ENCODE assay signal across 8 mouse cellular contexts in the genomic region with DNA sequence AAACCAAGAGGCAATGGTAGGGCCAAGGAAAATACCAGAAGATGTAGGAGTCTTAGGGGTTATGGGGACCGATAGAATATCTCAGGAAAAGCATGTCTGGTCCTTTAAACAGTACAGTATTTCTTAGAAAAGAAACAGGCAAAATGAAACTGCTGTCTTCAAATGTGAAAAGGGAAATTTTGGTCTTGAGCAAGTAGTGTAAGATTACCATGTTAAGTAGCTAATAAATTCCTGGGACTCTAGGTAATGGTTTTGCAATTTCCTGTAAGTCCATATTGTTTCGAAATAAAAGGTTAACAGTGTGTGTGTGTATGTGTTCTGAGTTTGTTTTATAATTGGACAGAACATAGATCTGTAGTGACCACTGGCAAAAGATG. TPM values are rescaled to one million over a fixed set of nuclear protein-coding genes. Genes with fewer than 3 reads are reported as not detected.
DNase-seq lines count a peak whose midpoint lies in the region; ATAC-seq and TF ChIP-seq lines count a peak whose summit lies in the region.

No protein-coding gene starts in this region.

- no peaks in the 10 kb centered on the region for H3K27me3 ChIP-seq in kidney, postnatal 0 days (ENCODE audit: insufficient read depth, low read length)
- no peaks in the 10 kb centered on the region for H3K27me3 ChIP-seq in hindbrain, embryonic 13.5 days
- no peaks in the 10 kb centered on the region for H3K27me3 ChIP-seq in midbrain, embryonic 12.5 days

- 47% methylated on average over 2 of the region's 2 CpGs for WGBS in kidney, postnatal 0 days
- 87% methylated on average over 2 of the region's 2 CpGs for whole genome bisulfite sequencing in hindbrain, embryonic 13.5 days
- 89% methylated on average over 2 of the region's 2 CpGs for WGBS in midbrain, embryonic 12.5 days

- peak overlapping the region; percentile 81 for H3K9ac ChIP-seq in kidney, postnatal 0 days (ENCODE audit: low read depth, low read length)
- H3K9ac ChIP-seq in hindbrain, embryonic 13.5 days, result peak overlapping the region; percentile 80
- H3K9ac ChIP-seq in midbrain, embryonic 12.5 days (replicated peaks), result no peak overlapping the region

- no peaks in the 10 kb centered on the region for H3K36me3 ChIP-seq in kidney, postnatal 0 days (ENCODE audit: insufficient read depth, low read length)
- H3K36me3 ChIP-seq in hindbrain, embryonic 13.5 days, result no peaks in the 10 kb centered on the region
- H3K36me3 ChIP-seq in midbrain, embryonic 12.5 days, result no peaks in the 10 kb centered on the region

- peaks cover 4% of the 10 kb centered on the region; the same call in 1 of the 2 replicates for H3K4me1 ChIP-seq in kidney, postnatal 0 days (replicated peaks; ENCODE audit: insufficient read depth, low read length)
- H3K4me1 ChIP-seq in hindbrain, embryonic 13.5 days (replicated peaks), result peaks cover 7% of the 10 kb centered on the region
- H3K4me1 ChIP-seq in midbrain, embryonic 12.5 days, result peaks cover 7% of the 10 kb centered on the region; the same call in 1 of the 2 replicates

- peak overlapping the region; percentile 66 for H3K4me2 ChIP-seq in kidney, postnatal 0 days (ENCODE audit: low read length)
- H3K4me2 ChIP-seq in hindbrain, embryonic 13.5 days, result peak overlapping the region; percentile 57
- peak overlapping the region; percentile 56 for H3K4me2 ChIP-seq in midbrain, embryonic 12.5 days (replicated peaks)

- DNase-seq in kidney, postnatal 0 days (ENCODE audit: low spot score), result peak; percentile 52
- DNase-seq in kidney, postnatal 10 days, result no peak
- DNase-seq in cerebellum, adult 11 months, result no peak
- DNase-seq in cerebellum, postnatal 4 days (ENCODE audit: low spot score in 2 of 2), result no peak
- no peak for DNase-seq in thymus, postnatal 0 days (ENCODE audit: low spot score)

- peak overlapping the region; percentile 62 for H3K4me3 ChIP-seq in kidney, postnatal 0 days (replicated peaks; ENCODE audit: low read depth, low read length)
- peak overlapping the region; percentile 63 for H3K4me3 ChIP-seq in hindbrain, embryonic 13.5 days
- H3K4me3 ChIP-seq in midbrain, embryonic 12.5 days, result peak overlapping the region; percentile 65

- no peak for ATAC-seq in kidney, postnatal 0 days (replicated peaks; ENCODE audit: low FRiP score, low read depth)
- peak; percentile 17; the same call in 1 of the 2 replicates for ATAC-seq in common myeloid progenitor, adult 5-6 weeks (replicated peaks; ENCODE audit: low read depth, poor library complexity, severe bottlenecking)
- ATAC-seq in hindbrain, embryonic 13.5 days (ENCODE audit: low FRiP score), result no peak; the same call in 1 of the 2 replicates
- no peak for ATAC-seq in midbrain, embryonic 12.5 days (ENCODE audit: low FRiP score, low read depth)

- no peak for TF ChIP-seq CTCF in kidney, postnatal 0 days (IDR thresholded peaks at IDR 0.05; ENCODE audit: low read depth)

- H3K9me3 ChIP-seq in kidney, postnatal 0 days (replicated peaks; ENCODE audit: low read length), result no peaks in the 10 kb centered on the region
- no peaks in the 10 kb centered on the region for H3K9me3 ChIP-seq in hindbrain, embryonic 13.5 days
- no peaks in the 10 kb centered on the region for H3K9me3 ChIP-seq in midbrain, embryonic 12.5 days

- H3K27ac ChIP-seq in kidney, postnatal 0 days, result peak overlapping the region; percentile 94
- H3K27ac ChIP-seq in hindbrain, embryonic 13.5 days, result peak overlapping the region; percentile 94
- H3K27ac ChIP-seq in midbrain, embryonic 12.5 days (replicated peaks), result peak overlapping the region; percentile 84

RNA-seq across cellular contexts. Expression of gene Atg10, which starts 0.7 kb away (rescaled TPM):
- polyA plus RNA-seq in kidney, postnatal 0 days (2015; fragmentation: Nextera tagmentation; extraction: Ambion mirVana), result 18.8 and 19.9 TPM in 2 replicates
- 7.3 and 24.2 TPM in 2 replicates for total RNA-seq in common myeloid progenitor, adult 5-6 weeks (2017)
- polyA plus RNA-seq in hindbrain, embryonic 13.5 days (2015; fragmentation: Nextera tagmentation; extraction: Ambion mirVana), result 18.4 and 20.2 TPM in 2 replicates
- polyA plus RNA-seq in midbrain, embryonic 12.5 days (2016; fragmentation: Nextera tagmentation; extraction: Ambion mirVana), result 13.9 and 15.8 TPM in 2 replicates
- polyA plus RNA-seq in thymus, postnatal 0 days (2015; fragmentation: Nextera tagmentation; extraction: Ambion mirVana), result 18.0 and 21.7 TPM in 2 replicates
